Mouse (Mus musculus): ENCODE measurements around the gene Defb23. TPM values are rescaled to one million over a fixed set of nuclear protein-coding genes. Genes with fewer than 3 reads are reported as not detected.

Gene Defb23
- polyA plus RNA-seq, 1 experiment: not detected

DNA sequence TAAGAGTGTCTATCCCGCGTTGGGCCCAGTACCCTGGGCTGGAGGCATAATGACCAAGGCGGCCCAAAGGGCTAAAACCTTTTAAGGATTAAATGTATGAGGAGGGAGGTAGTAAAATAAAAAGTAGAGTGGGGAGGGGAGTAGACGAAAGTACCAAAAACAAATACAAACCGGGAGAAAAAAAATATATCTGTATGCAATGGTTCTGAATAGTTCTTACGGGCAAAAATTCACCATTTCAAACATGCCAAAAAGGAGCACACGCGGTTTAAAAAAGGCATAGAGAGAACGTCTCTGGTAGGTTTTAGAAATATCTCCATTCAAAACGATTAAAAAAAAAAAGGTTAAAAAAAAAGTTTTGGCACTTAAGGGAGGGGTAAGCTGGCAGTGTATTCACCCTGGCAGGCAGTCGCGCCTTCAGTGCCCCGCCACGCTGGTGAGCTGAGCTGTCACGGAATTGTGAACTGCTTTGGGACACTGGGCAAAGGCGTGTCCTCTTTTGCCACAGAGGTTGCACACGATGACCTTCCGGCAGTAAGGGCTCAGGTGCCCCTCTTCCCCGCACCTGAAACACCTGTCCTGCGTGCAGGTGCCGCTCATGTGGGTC lies 51.2 kb downstream of the Defb23 start:
- H3K4me1 ChIP-seq (ENCODE audit: control insufficient read depth, insufficient read depth, low read length): peaks cover 18% of the 10 kb centered on the region
- H3K4me3 ChIP-seq (replicated peaks; ENCODE audit: insufficient read depth, low read depth, low read length): peak overlapping the region; percentile 61
- DNase-seq: peak in 1 of 2 experiments; percentile 41
- 10% methylated on average over 21 of the region's 21 CpGs for WGBS
- H3K27ac ChIP-seq (ENCODE audit: insufficient read depth, low read length): no peak overlapping the region
- TF ChIP-seq POLR2A (IDR thresholded peaks at IDR 0.05; ENCODE audit: borderline replicate concordance, insufficient read depth, low read length) (no peak), CTCF (IDR thresholded peaks at IDR 0.05; ENCODE audit: borderline replicate concordance, insufficient read depth, low read depth, low read length) (no peak)
- H3K27me3 ChIP-seq (ENCODE audit: control insufficient read depth, insufficient read depth, low read length): no peaks in the 10 kb centered on the region

DNA sequence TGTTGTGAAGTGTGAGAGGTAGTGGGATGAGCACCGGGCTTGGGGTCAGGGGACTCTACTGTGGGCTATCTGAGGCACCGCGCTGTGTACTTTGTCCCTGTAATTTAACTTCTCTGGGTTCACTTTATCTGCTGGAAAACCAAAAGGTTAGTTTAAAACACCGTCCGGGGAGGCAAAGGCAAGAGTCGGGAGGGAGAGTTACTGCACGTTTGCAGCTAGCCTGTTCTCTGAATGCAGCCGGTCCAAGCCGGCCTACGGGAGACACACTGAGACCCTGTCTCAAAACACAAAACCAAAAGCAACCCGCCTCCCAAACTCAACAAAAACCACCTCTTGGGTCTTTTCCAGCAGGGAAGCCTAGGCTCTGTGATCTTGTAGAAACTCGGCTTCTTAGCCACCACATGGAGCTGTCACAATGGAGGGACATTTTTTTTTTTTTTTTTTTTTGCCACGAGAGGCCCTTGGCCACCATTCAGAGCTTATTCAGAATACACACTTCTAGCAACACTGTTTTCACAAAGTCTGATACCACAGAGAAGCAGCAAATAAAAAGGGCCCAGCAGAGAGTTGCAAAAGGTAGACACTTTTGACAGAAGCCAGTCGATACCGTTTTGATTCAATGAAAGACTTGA lies 51.8 kb downstream of the Defb23 start:
- peak in 1 of 2 experiments; percentile 40 for DNase-seq
- TF ChIP-seq POLR2A (IDR thresholded peaks at IDR 0.05; ENCODE audit: borderline replicate concordance, insufficient read depth, low read length) (no peak), CTCF (IDR thresholded peaks at IDR 0.05; ENCODE audit: borderline replicate concordance, insufficient read depth, low read depth, low read length) (no peak)
- no peak overlapping the region for H3K27ac ChIP-seq (ENCODE audit: insufficient read depth, low read length)
- peak overlapping the region; percentile 37 for H3K4me3 ChIP-seq (replicated peaks; ENCODE audit: insufficient read depth, low read depth, low read length)
- no peaks in the 10 kb centered on the region for H3K27me3 ChIP-seq (ENCODE audit: control insufficient read depth, insufficient read depth, low read length)
- 13% methylated on average over 15 of the region's 15 CpGs for whole genome bisulfite sequencing
- H3K4me1 ChIP-seq (ENCODE audit: control insufficient read depth, insufficient read depth, low read length): peaks cover 18% of the 10 kb centered on the region

- 43% methylated on average over 7 of the region's 7 CpGs for WGBS
- DNase-seq: no peak
- Histone ChIP-seq H3K27ac (ENCODE audit: insufficient read depth, low read length) (peak overlapping the region; percentile 82; the same call in 1 of the 2 replicates), H3K27me3 (ENCODE audit: control insufficient read depth, insufficient read depth, low read length) (no peaks in the 10 kb centered on the region), H3K4me1 (ENCODE audit: control insufficient read depth, insufficient read depth, low read length) (peaks cover 18% of the 10 kb centered on the region), H3K4me3 (replicated peaks; ENCODE audit: insufficient read depth, low read depth, low read length) (peak overlapping the region; percentile 35)
- no peak for TF ChIP-seq CTCF (IDR thresholded peaks at IDR 0.05; ENCODE audit: borderline replicate concordance, insufficient read depth, low read depth, low read length)
- TF ChIP-seq POLR2A (IDR thresholded peaks at IDR 0.05; ENCODE audit: borderline replicate concordance, insufficient read depth, low read length): no peak
Measured at GRCm38 (mm10) chr2:152411471-152411870, 52.9 kb downstream of the Defb23 start.

DNA sequence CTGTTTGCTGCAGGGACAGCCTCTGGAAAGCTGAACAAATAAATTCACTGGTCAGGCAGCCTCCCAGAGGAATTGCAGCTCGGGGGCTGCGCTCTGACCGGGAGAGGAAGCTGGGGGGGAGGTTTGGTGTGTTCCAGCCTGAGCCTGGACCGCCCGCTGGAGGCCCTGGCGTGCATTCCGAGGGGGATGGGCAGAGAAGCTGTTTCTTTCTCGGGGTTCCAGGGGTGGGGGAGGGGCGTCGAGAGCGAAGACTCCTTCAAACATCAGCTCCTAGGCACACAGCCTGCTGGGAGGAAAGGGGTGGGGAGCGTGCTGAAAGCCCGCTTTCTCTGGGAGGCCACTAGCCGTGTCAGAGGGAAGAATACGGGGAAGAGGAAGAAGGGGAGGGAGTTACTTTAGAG lies 53.4 kb downstream of the Defb23 start:
- Histone ChIP-seq H3K27me3 (ENCODE audit: control insufficient read depth, insufficient read depth, low read length) (no peaks in the 10 kb centered on the region), H3K27ac (ENCODE audit: insufficient read depth, low read length) (peak overlapping the region; percentile 82), H3K4me1 (ENCODE audit: control insufficient read depth, insufficient read depth, low read length) (peaks cover 18% of the 10 kb centered on the region), H3K4me3 (replicated peaks; ENCODE audit: insufficient read depth, low read depth, low read length) (peak overlapping the region; percentile 35)
- 4% methylated on average over 15 of the region's 15 CpGs for WGBS
- no peak for TF ChIP-seq POLR2A (IDR thresholded peaks at IDR 0.05; ENCODE audit: borderline replicate concordance, insufficient read depth, low read length)
- no peak for TF ChIP-seq CTCF (IDR thresholded peaks at IDR 0.05; ENCODE audit: borderline replicate concordance, insufficient read depth, low read depth, low read length)
- DNase-seq: peak; percentile 70 to 72

DNA sequence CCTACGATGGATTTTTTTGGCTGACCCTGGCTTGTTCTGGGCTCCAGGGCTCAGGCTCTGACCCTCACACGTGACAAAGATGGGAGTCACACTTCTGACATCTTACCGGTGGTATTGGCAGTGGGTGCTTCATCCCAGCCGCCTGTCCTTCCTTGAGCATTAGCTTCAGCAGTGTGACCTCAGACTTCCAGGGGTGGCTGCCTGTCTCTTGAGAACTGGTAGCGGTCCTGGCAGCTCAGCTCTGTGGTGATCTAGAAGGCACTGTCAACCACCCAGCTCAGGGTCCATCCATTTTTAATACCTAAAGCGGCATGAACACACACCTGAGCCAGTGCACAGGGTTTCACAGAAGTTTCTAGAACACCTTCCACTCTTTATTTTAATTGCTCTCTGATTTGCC lies 54.6 kb downstream of the Defb23 start:
- Histone ChIP-seq H3K27ac (ENCODE audit: insufficient read depth, low read length) (no peak overlapping the region), H3K4me3 (replicated peaks; ENCODE audit: insufficient read depth, low read depth, low read length) (no peak overlapping the region), H3K27me3 (ENCODE audit: control insufficient read depth, insufficient read depth, low read length) (no peaks in the 10 kb centered on the region), H3K4me1 (ENCODE audit: control insufficient read depth, insufficient read depth, low read length) (peaks cover 17% of the 10 kb centered on the region)
- TF ChIP-seq POLR2A (IDR thresholded peaks at IDR 0.05; ENCODE audit: borderline replicate concordance, insufficient read depth, low read length): no peak
- TF ChIP-seq CTCF (IDR thresholded peaks at IDR 0.05; ENCODE audit: borderline replicate concordance, insufficient read depth, low read depth, low read length): no peak
- WGBS: 85% methylated on average over 6 of the region's 6 CpGs
- DNase-seq: no peak

Other genes with a start within 250 kb of the Defb23 start
- gene Csnk2a1, start 237.8 kb downstream of the Defb23 start, polyA plus RNA-seq (2012; rRNA removed): 70.2 and 73.1 TPM in 2 replicates
- gene Tbc1d20, start 170.8 kb downstream of the Defb23 start, polyA plus RNA-seq (2012; rRNA removed): 38.7 and 40.9 TPM in 2 replicates
- gene Rbck1, start 132.0 kb downstream of the Defb23 start, polyA plus RNA-seq (2012; rRNA removed): 205 and 208 TPM in 2 replicates
- gene Trib3, start 120.6 kb downstream of the Defb23 start, polyA plus RNA-seq (2012; rRNA removed): 1.1 TPM in 2 replicates
- 124 and 142 TPM in 2 replicates for gene Nrsn2, start 88.0 kb downstream of the Defb23 start, polyA plus RNA-seq (2012; rRNA removed)
- gene Sox12, start 66.6 kb downstream of the Defb23 start, polyA plus RNA-seq (2012; rRNA removed): 11.1 and 12.1 TPM in 2 replicates
- gene Zcchc3, start 49.6 kb downstream of the Defb23 start, polyA plus RNA-seq (2012; rRNA removed): 10.7 and 11.9 TPM in 2 replicates
- 2.6 and 3.9 TPM in 2 replicates for gene 6820408C15Rik, start 49.0 kb downstream of the Defb23 start, polyA plus RNA-seq (2012; rRNA removed)
- gene Defb20, start 12.4 kb upstream of the Defb23 start, polyA plus RNA-seq (2012; rRNA removed): 0.23 TPM in 1 of 2 replicates, not detected in the other
- gene Defb22, start 25.5 kb upstream of the Defb23 start, polyA plus RNA-seq (2012; rRNA removed): not detected in 2 replicates
- not detected in 2 replicates for gene Defb26, start 47.1 kb upstream of the Defb23 start, polyA plus RNA-seq (2012; rRNA removed)
- not detected in 2 replicates for gene Defb28, start 53.6 kb upstream of the Defb23 start, polyA plus RNA-seq (2012; rRNA removed)
- not detected in 2 replicates for gene Defb29, start 75.5 kb upstream of the Defb23 start, polyA plus RNA-seq (2012; rRNA removed)
- gene Gm17416, start 104.7 kb upstream of the Defb23 start, polyA plus RNA-seq (2012; rRNA removed): not detected in 2 replicates
- not detected in 2 replicates for gene Defb21, start 108.1 kb upstream of the Defb23 start, polyA plus RNA-seq (2012; rRNA removed)
- not detected in 2 replicates for gene Defb19, start 115.7 kb upstream of the Defb23 start, polyA plus RNA-seq (2012; rRNA removed)
- not detected in 2 replicates for gene Defb45, start 134.8 kb upstream of the Defb23 start, polyA plus RNA-seq (2012; rRNA removed)
- gene Defb36, start 139.7 kb upstream of the Defb23 start, polyA plus RNA-seq (2012; rRNA removed): not detected in 2 replicates
- gene Defb25, start 158.4 kb upstream of the Defb23 start, polyA plus RNA-seq (2012; rRNA removed): not detected in 2 replicates
- gene Rem1, start 162.3 kb upstream of the Defb23 start, polyA plus RNA-seq (2012; rRNA removed): 0.76 and 0.90 TPM in 2 replicates
- 80.5 and 83.5 TPM in 2 replicates for gene H13, start 204.8 kb upstream of the Defb23 start, polyA plus RNA-seq (2012; rRNA removed)
- 19.2 and 19.9 TPM in 2 replicates for gene Mcts2, start 222.4 kb upstream of the Defb23 start, polyA plus RNA-seq (2012; rRNA removed)

All from cerebellum, adult 2 months (tissue).